Mouse (Mus musculus): Measurements from ENCODE around the gene Btd. TPM values are rescaled to one million over a fixed set of nuclear protein-coding genes. Genes with fewer than 3 reads are reported as not detected.

Gene Btd
- polyA plus RNA-seq, 1 experiment from 2014 or later, result 14.3 TPM

GRCm38 (mm10) chr14:31662555-31663211 lies 21.9 kb downstream of the Btd start:
- peak; percentile 48 for DNase-seq (ENCODE audit: low spot score)
- H3K27me3 ChIP-seq (ENCODE audit: insufficient read depth, poor library complexity, severe bottlenecking), result no peaks in the 10 kb centered on the region
- H3K4me3 ChIP-seq, result peak overlapping the region; percentile 53
- H3K27ac ChIP-seq, result peak overlapping the region; percentile 91
- no peaks in the 10 kb centered on the region for H3K9me3 ChIP-seq
- H3K36me3 ChIP-seq, result peaks cover 10% of the 10 kb centered on the region
- 34% methylated on average over 9 of the region's 9 CpGs for WGBS
- H3K4me1 ChIP-seq (replicated peaks), result peaks cover 51% of the 10 kb centered on the region

GRCm38 (mm10) chr14:31663376-31664099 lies 22.7 kb downstream of the Btd start:
- no peak for DNase-seq (ENCODE audit: low spot score)
- Histone ChIP-seq H3K27me3 (ENCODE audit: insufficient read depth, poor library complexity, severe bottlenecking) (no peaks in the 10 kb centered on the region), H3K9me3 (no peaks in the 10 kb centered on the region), H3K4me1 (replicated peaks) (peaks cover 52% of the 10 kb centered on the region), H3K27ac (peak overlapping the region; percentile 91), H3K4me3 (no peak overlapping the region), H3K36me3 (peaks cover 10% of the 10 kb centered on the region)
- 88% methylated on average over 13 of the region's 13 CpGs for WGBS

GRCm38 (mm10) chr14:31664100-31664902 lies 23.5 kb downstream of the Btd start:
- 82% methylated on average over 18 of the region's 18 CpGs for WGBS
- Histone ChIP-seq H3K9me3 (no peaks in the 10 kb centered on the region), H3K27ac (peak overlapping the region; percentile 91; the same call in 1 of the 2 replicates), H3K27me3 (ENCODE audit: insufficient read depth, poor library complexity, severe bottlenecking) (no peaks in the 10 kb centered on the region), H3K36me3 (peaks cover 10% of the 10 kb centered on the region), H3K4me3 (no peak overlapping the region), H3K4me1 (replicated peaks) (peaks cover 60% of the 10 kb centered on the region)
- DNase-seq (ENCODE audit: low spot score), result no peak

- no peak overlapping the region for H3K4me3 ChIP-seq
- peak overlapping the region; percentile 91; the same call in 1 of the 2 replicates for H3K27ac ChIP-seq
- WGBS, result 78% methylated on average over 12 of the region's 12 CpGs
- peaks cover 10% of the 10 kb centered on the region for H3K36me3 ChIP-seq
- no peak for DNase-seq (ENCODE audit: low spot score)
- H3K27me3 ChIP-seq (ENCODE audit: insufficient read depth, poor library complexity, severe bottlenecking), result no peaks in the 10 kb centered on the region
- H3K9me3 ChIP-seq, result no peaks in the 10 kb centered on the region
- H3K4me1 ChIP-seq (replicated peaks), result peaks cover 66% of the 10 kb centered on the region
Measured at GRCm38 (mm10) chr14:31664903-31665565, 24.2 kb downstream of the Btd start.

- Histone ChIP-seq H3K27ac (no peak overlapping the region), H3K4me1 (replicated peaks) (peaks cover 66% of the 10 kb centered on the region), H3K36me3 (peaks cover 10% of the 10 kb centered on the region), H3K4me3 (no peak overlapping the region), H3K27me3 (ENCODE audit: insufficient read depth, poor library complexity, severe bottlenecking) (no peaks in the 10 kb centered on the region), H3K9me3 (no peaks in the 10 kb centered on the region)
- WGBS, result 89% methylated on average over 4 of the region's 4 CpGs
- DNase-seq (ENCODE audit: low spot score), result no peak
Measured at GRCm38 (mm10) chr14:31665566-31665940, 24.7 kb downstream of the Btd start.

GRCm38 (mm10) chr14:31666931-31667705 lies 26.3 kb downstream of the Btd start:
- 95% methylated on average over 28 of the region's 28 CpGs for WGBS
- Histone ChIP-seq H3K9me3 (no peaks in the 10 kb centered on the region), H3K4me1 (replicated peaks) (peaks cover 66% of the 10 kb centered on the region), H3K27me3 (ENCODE audit: insufficient read depth, poor library complexity, severe bottlenecking) (no peaks in the 10 kb centered on the region), H3K4me3 (no peak overlapping the region), H3K36me3 (peaks cover 10% of the 10 kb centered on the region), H3K27ac (no peak overlapping the region)
- DNase-seq (ENCODE audit: low spot score), result no peak

- H3K27me3 ChIP-seq (ENCODE audit: insufficient read depth, poor library complexity, severe bottlenecking), result no peaks in the 10 kb centered on the region
- H3K4me1 ChIP-seq (replicated peaks), result peaks cover 60% of the 10 kb centered on the region
- no peaks in the 10 kb centered on the region for H3K9me3 ChIP-seq
- H3K36me3 ChIP-seq, result peaks cover 10% of the 10 kb centered on the region
- DNase-seq (ENCODE audit: low spot score), result no peak
- H3K27ac ChIP-seq, result peak overlapping the region; percentile 41; the same call in 1 of the 2 replicates
- H3K4me3 ChIP-seq, result no peak overlapping the region
- WGBS, result 86% methylated on average over 6 of the region's 6 CpGs
Measured at GRCm38 (mm10) chr14:31667741-31668140, 26.9 kb downstream of the Btd start.

- H3K36me3 ChIP-seq, result peaks cover 10% of the 10 kb centered on the region
- peak overlapping the region; percentile 78; the same call in 1 of the 2 replicates for H3K27ac ChIP-seq
- H3K9me3 ChIP-seq, result no peaks in the 10 kb centered on the region
- DNase-seq (ENCODE audit: low spot score), result no peak
- WGBS, result 83% methylated on average over 13 of the region's 13 CpGs
- H3K4me3 ChIP-seq, result no peak overlapping the region
- no peaks in the 10 kb centered on the region for H3K27me3 ChIP-seq (ENCODE audit: insufficient read depth, poor library complexity, severe bottlenecking)
- peaks cover 54% of the 10 kb centered on the region for H3K4me1 ChIP-seq (replicated peaks)
Measured at GRCm38 (mm10) chr14:31668326-31668725, 27.5 kb downstream of the Btd start.

GRCm38 (mm10) chr14:31669161-31669611 lies 28.4 kb downstream of the Btd start:
- no peak overlapping the region for H3K4me3 ChIP-seq
- peaks cover 47% of the 10 kb centered on the region for H3K4me1 ChIP-seq (replicated peaks)
- H3K9me3 ChIP-seq, result no peaks in the 10 kb centered on the region
- no peak for DNase-seq (ENCODE audit: low spot score)
- 69% methylated on average over 13 of the region's 13 CpGs for WGBS
- peaks cover 10% of the 10 kb centered on the region for H3K36me3 ChIP-seq
- peak overlapping the region; percentile 78 for H3K27ac ChIP-seq
- no peaks in the 10 kb centered on the region for H3K27me3 ChIP-seq (ENCODE audit: insufficient read depth, poor library complexity, severe bottlenecking)

GRCm38 (mm10) chr14:31669642-31670490 lies 29.0 kb downstream of the Btd start:
- 74% methylated on average over 15 of the region's 15 CpGs for WGBS

GRCm38 (mm10) chr14:31671635-31672320 lies 30.9 kb downstream of the Btd start:
- H3K9me3 ChIP-seq, result no peaks in the 10 kb centered on the region
- H3K36me3 ChIP-seq, result peaks cover 8% of the 10 kb centered on the region
- H3K4me1 ChIP-seq (replicated peaks), result peaks cover 40% of the 10 kb centered on the region
- no peaks in the 10 kb centered on the region for H3K27me3 ChIP-seq (ENCODE audit: insufficient read depth, poor library complexity, severe bottlenecking)
- WGBS, result 47% methylated on average over 10 of the region's 10 CpGs
- no peak for DNase-seq (ENCODE audit: low spot score)
- H3K4me3 ChIP-seq, result no peak overlapping the region
- peak overlapping the region; percentile 66 for H3K27ac ChIP-seq

More at GRCm38 (mm10) chr14:31669642-31670490, 29.0 kb downstream of the Btd start:
- Histone ChIP-seq H3K27me3 (ENCODE audit: insufficient read depth, poor library complexity, severe bottlenecking) (no peaks in the 10 kb centered on the region), H3K9me3 (no peaks in the 10 kb centered on the region), H3K4me1 (replicated peaks) (peaks cover 47% of the 10 kb centered on the region), H3K36me3 (peaks cover 10% of the 10 kb centered on the region), H3K27ac (peak overlapping the region; percentile 78), H3K4me3 (no peak overlapping the region)
- peak; percentile 35 for DNase-seq (ENCODE audit: low spot score)

All from hindbrain, embryonic 10.5 days (tissue).